Mouse (Mus musculus): ENCODE data around the gene Atrnl1.
"Not testable (repeated sequence)": the region's sequence is repeated elsewhere in the genome, so short reads cannot be mapped to it uniquely, and the experiment has no call there.

Atrnl1 gene

DNA sequence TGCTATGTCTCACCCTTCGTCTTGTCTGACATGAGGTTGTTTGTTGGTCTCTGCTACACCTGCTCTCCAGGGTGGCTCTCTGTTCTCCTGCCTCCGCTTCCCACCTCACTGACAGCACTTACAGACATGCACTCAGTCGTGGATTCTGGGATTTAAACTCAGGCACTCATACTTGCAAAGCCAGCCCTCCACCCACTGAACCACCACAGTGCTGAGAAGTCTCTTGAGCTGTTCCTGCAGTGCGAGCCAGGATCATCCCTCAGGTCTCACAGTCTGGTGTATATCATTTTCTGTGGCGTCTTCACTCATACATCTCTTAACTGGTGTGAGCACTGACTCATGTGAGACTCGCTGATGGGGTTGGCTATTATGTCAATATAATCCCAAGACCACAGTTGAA is 353.0 kb downstream of the Atrnl1 start:
- no peak for DNase-seq (ENCODE audit: low read depth)

DNA sequence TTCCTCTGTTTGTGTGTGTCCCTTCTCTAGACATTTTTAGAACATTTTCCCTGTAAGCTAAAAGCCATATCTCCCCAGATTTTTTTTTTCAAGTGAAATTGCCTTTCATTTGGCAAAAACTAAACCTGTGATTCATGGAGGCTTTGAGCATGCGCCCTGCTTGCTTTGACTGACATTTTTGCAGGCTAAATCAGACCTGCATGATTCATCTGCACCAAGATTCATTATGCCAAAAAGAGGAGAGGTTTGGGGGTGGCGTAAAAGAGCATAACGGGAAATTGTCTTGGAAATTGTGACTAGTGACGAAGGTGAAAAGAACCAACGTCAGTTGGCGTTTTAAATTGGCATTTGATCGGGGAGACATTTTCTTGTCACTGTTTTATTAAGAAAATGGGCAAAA is 358.9 kb downstream of the Atrnl1 start:
- peak; percentile 77 for DNase-seq (ENCODE audit: low read depth)

DNA sequence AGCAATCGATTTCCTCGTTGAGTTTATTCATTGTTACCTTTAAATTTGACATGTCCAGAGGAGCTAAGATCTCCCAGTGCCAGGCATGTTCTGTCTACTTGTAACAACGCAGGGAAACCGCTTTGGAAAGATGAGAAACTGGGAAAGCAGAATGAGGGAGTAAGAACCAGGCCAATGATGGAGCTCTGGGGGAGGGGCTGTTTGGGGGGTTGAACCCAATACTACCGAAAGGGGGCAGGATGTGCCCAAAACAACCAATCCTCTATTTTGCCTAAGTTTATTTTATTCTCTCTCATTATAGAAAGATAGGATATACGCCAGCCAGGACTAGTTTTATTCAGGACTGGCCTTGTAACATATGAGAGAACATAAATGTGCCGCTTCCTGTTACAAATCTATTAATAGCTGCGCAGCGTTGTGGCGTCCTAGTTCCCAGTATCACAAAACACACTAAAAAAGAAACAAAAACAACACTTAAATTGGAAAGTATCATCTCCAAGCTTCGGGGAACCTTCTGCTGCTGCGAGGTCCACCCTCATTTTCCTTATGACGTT is 359.6 kb downstream of the Atrnl1 start:
- peak; percentile 24 for DNase-seq (ENCODE audit: low read depth)

DNA sequence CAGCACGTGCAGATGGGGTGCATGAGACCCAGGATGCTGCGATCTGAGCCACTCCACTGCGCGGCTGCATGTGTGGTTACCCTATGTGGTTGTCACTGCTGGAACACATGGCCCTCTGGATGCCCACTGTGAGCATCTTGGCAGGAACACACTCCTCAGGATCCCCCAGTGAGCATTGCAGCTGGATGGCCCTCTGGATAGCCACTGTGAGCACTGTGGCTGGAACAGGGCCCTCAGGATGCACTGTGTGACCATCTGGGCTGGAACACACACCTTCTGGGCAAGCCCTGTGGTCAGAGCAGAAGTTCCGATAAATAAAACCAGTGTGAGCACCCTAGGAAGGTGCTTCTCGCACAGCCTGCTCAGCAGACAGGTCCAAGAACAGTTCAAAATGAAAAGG is 364.4 kb downstream of the Atrnl1 start:
- no peak for DNase-seq (ENCODE audit: low read depth)

DNA sequence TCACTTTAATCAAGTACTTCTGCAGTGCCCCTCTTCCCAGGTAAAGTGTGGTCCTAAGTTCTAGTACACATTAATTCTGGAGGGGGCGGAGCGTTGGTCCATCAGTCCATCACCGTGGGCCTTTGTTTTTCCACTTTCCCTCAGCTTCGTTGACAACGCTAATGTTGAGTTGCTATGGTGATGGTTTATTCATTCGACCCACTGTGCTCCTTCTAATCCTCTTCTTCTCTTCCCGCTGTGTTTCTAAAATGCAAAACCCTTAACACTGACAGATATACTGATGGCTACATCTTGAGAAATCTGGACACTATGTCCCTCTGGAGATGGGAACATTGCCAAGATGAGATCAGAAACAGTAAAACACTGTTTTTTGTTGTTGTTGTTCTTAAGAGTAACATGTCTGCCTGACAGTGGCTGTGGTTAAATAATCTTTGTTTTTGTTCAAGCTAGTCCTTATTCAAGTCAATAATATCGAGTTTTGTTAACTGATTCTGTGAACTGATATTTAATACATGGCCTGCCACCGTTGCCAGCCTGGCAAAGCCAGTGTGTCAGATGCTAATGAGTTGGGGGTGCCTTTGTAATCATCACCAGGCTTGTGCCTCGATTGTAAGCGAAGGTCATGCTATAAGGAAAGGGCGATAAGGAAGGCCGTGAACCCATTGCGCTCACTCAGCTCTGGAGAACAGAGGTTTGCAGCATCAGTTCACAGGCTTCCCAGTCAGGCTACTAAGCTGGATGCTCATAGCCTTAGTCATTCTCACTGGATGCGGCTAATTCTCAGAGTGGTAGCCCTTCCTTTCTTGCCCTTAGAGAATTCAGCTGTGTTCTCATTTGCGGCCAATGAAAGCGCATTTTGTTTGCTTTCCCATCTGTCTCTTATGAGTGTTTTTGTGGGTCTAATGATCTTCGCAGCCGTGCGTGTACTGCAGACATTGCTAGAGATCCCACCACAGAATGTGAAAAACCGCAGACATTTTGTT is 375.4 kb downstream of the Atrnl1 start:
- no peak for DNase-seq (ENCODE audit: low read depth)

DNA sequence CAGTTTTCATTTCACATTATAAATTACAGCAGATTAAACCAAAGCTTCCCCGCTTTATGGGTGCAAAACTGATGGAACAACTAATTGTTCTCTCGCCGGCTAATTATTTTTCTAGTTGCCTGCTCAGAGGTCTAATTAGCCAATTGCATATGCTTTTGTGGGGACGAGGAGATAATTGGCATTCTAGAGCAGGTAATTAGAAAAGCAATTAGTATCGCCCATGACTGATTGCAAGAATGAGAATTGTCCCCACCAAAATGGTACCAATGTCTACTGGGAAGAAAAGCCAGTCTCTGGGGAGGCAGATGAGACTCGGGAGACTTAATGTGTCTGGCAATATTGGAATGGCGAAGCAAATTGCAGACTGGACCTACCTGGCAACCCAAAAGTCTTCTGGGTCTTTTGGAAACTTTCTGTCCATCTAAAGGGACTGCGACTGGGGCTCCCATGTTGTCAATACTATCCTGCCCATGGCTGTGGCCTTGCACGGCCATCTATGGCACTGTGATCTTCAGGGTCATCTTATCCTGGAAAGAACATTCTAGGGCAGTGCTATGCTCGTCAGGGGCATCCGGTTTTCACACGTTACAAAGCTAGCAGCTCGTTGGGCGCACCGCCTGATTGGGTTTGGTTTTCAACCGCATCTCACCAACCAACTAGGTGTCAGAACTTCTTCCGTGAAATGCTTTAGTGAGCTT is 377.0 kb downstream of the Atrnl1 start:
- DNase-seq (ENCODE audit: low read depth): no peak

DNA sequence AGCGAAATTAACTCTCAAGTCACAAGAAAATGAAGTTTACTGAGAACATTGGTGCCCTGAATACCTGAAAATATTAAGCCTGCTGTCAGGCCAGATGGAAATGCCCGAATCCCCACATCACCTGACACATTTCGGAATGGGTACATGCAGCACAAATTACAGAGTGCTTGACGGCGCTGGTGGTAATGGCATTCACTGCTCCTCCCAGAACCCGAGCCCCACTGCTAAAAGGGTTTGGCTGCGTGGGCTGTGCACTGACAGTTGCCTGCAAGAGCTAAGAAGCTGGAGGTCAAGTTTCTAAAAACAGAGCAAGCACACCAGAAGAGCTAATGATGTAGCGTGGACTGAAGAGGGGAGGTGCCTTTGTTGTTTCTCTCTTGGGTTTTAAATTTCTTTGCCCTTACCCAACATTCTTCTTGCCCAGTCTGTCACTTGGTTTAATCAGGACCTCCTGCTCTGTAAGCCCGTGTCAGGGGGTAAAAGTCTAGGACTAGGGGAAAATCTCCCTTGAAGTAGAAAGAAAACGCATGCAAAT is 377.8 kb downstream of the Atrnl1 start:
- DNase-seq (ENCODE audit: low read depth): no peak

DNA sequence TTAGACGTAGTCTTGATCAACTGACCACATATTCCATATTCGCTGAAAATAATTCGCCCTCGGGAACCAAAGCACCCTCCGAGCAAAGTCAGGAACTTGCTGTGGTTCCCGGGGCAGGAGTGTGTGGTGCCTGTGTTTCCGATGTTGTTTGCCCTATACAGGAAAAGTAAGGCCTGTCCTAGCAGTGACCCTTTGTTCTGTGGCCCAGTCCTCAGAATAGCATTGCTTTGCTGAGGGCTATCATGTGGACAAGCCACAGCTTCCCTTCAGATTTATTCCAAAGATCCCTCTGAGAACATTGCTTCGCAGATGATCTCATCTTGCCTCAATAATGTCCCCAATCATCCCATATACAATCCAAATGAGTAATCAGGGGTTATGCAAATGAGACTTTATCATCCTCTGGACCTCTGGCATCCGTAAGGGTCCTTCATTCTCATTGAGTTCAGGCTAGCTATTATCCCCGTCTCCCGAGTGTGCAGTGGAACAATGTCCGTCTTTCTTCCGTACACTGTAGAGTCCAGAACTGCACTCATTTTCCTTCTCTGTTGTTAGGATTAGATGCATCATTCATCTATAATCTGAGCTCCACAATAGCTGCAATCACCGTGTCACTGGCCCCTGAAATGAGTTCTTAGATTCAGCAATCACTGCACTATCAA is 380.4 kb downstream of the Atrnl1 start:
- no peak for DNase-seq (ENCODE audit: low read depth)

DNA sequence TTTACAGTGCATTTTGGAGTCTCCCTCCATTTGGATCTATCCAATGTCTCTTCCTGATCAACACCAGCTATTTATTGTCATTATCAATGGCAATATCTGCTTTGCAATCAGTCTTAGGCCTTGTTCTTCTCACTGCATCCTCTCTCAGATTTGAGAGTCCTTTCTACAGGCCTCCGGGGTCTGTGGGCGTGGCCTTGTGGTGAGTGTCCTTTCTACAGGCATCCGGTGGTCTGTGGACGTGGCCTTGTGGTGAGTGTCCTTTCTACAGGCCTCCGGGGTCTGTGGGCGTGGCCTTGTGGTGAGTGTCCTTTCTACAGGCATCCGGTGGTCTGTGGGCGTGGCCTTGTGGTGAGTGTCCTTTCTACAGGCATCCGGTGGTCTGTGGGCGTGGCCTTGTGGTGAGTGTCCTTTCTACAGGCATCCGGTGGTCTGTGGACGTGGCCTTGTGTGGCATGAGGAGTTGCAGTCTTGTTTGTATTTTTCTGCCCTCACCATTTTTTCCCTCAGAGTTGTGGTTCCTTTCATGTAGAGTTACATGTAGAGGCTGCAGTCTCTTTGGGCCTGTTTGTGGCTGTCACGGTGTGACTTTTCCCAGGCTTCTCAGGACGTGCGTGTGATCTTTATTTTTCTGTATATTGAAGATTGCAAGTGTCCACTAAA is 383.5 kb downstream of the Atrnl1 start:
- not testable (repeated sequence) for DNase-seq (ENCODE audit: low read depth)

DNA sequence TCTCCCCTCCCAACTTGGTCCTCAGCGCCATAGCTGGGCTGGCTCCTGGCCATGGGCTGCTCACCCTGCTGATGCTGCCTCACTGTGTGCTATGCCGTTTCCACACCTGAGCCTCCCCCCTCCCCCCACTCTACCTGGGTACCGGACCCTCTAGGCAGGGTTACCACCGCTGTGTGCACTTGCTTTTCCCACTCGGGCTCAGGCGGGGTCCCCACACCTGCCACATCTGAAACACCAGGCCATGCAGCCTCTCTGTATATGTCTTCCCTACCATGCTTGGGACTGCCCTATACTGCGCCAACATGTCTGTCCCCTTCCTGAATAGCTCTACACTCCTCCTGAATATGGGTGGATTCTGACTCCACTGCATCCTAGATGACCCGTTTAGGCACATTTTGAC is 384.2 kb downstream of the Atrnl1 start:
- DNase-seq (ENCODE audit: low read depth): no peak

DNA sequence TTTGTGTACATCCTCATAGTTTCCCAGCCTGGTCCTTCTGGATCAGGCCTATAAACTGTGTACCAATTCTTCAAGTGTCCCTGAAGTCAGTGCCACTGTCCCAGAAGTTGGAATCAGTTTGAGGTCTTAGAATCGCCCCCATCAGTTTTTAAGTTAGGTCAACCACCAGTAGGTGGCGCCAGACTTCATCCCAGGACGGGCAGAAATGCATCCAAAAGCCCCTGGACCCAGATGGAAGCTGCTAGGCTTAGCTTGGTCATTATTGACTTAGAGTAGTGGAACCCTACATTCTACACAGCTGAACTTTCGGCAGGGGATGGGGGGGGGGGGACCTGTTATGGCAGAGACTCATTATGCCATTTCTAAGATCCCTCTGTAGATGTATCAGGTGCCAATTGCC is 387.1 kb downstream of the Atrnl1 start:
- no peak for DNase-seq (ENCODE audit: low read depth)

DNA sequence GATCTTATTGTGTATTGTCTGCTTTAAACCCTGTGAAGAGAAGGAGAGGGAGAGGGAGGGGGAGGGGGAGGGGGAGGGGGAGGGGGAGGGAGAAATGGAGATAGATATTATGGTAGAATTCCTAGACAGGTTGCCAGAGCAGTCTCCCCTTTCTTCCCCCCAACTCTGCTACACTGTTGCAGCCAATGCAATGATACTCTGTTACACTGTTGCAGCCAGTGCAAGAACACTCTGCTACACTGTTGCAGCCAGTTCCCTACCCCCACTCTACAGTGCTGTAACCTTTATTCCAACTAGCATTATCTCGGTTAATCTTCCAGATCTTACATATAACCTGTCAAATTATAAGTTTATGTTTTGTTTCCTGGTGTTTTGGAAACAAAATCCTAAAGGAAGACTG is 400.8 kb downstream of the Atrnl1 start:
- no peak for DNase-seq (ENCODE audit: low read depth)

DNA sequence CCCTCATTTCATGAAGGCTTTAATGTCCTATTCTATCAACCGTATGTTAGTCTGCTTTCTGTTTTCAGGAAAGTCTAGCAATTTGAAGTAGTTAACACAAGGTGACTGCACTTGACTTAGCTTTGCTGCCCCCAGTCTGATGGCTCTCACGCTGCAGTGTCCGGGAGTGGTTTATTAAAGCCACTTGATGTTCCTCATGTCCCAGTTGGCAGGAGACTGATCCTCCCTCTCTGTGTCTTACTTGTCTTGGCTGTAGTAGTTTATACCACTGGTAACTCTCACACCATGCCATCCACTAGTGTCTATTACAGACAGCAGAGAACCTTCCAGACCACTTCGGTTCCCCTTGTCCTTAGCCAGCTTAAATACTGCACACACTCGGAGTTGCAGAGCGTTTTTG is 404.9 kb downstream of the Atrnl1 start:
- no peak for DNase-seq (ENCODE audit: low read depth)

DNA sequence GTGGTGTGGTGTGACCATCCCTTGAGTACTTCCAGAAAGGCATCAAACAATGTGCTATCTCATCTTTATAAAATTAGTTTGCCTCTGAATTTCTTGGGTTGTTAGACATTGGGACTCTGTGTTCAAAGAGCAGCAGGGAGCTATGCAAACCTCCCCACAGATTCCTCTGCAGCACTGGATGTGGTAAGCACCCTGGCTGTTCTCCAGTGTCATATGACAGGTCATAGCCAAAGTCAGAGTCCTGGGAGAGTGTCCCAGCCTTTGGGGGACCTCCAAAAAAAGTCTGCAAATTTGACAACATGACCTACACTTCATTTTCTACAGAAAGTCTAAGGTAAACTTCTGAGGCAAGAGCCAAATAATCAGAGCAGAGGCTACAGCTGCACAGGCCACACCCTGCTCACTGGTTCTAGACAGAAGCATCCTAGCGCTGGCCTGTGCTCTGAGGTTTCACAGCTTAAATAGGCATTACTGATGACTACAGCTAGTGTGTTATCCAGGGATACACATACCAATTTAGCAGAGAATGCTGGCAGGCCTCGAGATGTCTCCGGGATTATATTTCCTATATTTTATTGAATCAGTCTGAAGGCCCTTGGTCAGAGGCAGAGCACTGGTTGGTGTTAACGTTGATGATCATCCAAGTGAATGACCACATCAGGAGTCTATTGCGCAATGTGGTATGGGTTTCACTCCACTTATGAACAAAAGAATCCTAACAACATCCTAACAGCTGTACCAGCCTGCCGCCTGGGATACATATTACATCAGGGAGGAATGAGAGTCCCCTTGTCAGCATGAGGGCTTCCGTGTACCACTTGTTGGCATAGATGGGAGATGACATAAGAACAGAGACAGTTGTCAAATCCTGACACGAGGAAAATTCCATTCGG is 406.0 kb downstream of the Atrnl1 start:
- DNase-seq (ENCODE audit: low read depth): peak; percentile 80

DNA sequence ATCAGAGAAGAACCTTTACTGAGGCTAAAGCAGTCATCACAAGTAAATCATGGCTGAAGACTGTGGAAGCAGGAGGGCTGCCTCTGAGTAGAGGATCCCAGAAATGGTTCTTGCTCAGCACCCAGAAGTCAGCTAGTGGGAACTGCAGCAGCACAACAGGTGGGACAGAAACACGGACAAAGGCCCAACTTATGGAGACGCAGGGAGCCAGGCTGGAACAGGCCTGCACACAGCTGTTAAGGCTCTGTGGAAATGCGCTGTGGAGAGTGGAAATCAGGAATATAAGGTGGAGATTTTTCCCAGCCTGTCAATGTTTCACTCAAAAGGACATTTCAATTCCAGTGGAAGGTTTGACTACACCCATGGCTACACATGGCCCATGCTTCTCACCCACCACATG is 406.6 kb downstream of the Atrnl1 start:
- DNase-seq (ENCODE audit: low read depth): no peak

DNA sequence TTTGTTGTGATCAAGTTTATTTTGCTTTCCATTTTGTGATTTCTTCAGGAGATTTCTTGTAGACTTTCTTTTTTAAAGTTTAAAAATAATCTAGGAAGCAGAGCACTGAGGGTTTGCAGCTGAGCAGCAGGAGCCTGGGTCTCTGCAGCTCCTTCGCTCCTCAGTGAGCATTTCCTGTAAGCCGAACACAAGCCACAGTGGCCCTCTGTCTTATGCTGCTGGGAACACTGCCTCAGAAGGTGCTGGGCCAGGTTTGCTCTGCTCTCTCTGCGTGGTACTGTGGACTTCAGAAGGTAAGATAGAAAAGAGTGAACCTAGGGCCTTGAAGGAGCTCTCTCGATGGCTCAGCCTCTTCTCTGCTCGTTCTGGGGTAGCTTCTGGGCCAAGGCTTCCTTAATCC is 407.9 kb downstream of the Atrnl1 start:
- DNase-seq (ENCODE audit: low read depth): no peak

DNA sequence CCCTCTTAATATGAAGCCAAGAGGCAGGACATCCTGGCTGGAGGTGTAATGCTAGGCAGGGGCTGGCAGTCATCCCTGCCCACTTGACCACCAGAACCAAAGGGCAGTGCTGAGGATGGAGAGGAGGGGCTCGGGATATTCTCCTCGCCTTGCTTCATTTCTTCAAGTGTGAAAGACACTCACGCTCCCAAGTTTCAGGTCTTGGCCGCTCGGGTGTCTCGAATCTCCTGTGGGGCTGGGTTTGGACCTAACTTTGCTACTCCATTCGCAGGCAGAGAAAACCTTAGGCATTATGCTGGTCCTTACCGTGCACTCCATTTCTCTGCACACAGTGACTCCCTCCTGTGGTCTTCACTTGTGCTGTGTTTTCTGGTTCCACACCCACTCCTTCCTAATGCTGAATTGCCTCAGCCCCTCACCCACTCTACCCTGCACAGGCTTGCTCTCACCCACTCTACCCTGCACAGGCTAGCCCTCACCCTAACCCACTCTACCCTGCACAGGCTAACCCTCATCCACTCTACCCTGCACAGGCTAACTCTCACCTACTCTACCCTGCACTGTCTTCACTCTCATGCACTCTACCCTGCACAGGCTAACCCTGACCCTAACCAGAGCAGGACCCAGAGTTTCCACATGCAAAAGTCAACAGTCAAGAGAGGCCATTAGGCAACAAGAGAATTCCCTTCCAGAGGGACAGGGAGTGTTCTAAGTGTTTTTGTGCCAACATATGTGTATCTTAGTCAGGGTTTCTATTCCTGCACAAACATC is 410.9 kb downstream of the Atrnl1 start:
- no peak for DNase-seq (ENCODE audit: low read depth)

DNA sequence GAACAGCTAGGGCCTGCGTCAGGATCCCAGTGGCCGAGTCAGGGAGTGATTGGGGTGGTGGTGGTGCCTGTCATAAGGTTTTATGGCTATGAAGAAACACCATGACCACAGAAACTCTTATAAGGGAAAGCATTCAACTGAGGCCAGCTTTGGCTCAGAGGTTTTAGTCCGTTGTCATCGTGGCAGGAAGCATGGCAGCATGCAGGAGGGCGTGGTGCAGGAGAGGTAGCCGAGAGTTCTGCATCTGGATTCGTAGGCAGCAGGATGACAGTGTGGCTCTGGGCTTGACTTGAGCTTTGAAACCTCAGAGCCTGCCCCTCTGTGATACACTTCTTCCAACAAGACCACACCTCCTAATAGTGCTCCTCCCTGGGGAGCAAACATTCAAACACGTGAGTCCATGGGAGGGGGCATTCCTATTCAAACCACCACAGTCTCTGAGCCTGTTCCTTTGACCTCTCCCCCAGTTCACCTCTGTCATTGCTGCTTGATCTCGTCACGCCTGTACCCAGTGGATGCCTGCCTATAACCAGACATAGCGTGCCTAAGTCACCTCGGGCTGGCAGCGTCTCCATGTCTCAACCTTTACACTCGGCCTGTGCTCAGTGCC is 412.5 kb downstream of the Atrnl1 start:
- DNase-seq (ENCODE audit: low read depth): no peak

DNA sequence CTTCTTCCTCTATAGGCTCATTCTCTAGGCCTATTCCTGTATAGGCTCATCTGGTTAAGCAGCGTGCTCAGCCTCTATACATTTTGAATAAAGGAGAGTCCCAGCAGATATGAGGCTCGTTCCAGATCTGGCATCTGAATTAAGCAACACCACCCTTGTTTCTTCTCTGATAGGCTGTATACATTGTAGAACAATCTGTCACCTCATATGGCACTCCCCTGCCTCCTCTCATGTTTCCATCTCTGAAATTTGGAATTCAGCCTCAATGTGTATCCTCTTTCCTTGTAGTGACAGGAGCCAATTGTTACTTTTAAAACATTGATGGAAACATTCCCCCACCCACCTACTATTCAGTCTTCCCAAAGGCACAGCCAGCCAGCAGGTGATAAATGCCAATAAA is 414.2 kb downstream of the Atrnl1 start:
- DNase-seq (ENCODE audit: low read depth): no peak

All from fibroblast of lung, adult 2 months (primary cell).